Mouse (Mus musculus) ES-Bruce4 (cell line): ENCODE data around the gene Ranbp10.

ENCODE experiments used
- CTCF ChIP-seq: IDR thresholded peaks from one replicate; pipeline ENCODE4 v1.8.1; 2011; ENCODE audit warnings: low read depth, low read length
- EP300 ChIP-seq: IDR thresholded peaks from 2 replicates; pipeline ENCODE4 v1.6.1; 2011; ENCODE audit warnings: low read depth, low read length; ENCODE audit not compliant: insufficient read depth
- POLR2A ChIP-seq: IDR thresholded peaks from one replicate; pipeline ENCODE4 v1.8.1; 2011; ENCODE audit warnings: low read length; ENCODE audit not compliant: insufficient read depth

DNA sequence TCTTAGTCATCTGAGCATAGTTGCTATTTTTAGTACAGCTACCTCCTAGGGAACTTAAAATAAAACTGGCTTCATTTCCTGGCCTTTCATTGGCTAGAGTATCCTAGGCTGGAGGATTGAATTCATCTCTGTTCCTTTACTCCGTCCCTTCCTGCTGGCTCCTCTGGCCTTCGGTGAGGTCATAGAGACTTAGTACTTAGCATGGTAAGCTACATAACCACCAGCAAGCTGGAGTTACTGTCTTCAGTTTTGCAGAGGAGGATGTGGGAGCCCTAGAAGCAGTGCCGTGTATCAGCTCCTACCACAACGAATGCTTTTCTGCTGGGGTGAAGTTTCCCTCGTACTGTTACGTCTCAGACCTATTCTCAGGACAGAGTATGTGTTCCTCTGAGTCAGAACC lies 47.2 kb upstream of the Ranbp10 start:
- no peak for TF ChIP-seq CTCF
- TF ChIP-seq EP300, result no peak
- no peak for TF ChIP-seq POLR2A
